Mouse (Mus musculus): ENCODE measurements around the gene Mid1.
"Not testable (repeated sequence)": the region's sequence is repeated elsewhere in the genome, so short reads cannot be mapped to it uniquely, and the experiment has no call there.

DNA sequence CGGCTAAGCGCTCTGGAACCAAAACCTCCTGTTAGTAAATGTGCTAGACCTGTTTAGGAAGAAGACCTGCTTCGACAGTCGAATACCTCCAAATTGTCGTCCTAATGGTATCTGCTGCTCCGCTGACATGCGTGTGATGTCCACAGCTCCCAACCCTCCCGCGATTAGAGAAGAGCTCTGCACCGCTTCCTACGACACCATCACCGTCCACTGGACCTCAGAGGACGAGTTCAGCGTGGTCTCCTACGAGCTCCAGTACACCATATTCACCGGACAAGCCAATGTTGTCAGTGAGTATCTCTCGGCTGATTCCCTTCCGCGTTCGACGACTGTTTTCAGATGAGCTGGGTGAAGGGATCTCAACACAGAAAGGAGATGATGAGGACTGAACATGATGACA lies 299.9 kb downstream of the Mid1 start:
- TF ChIP-seq CTCF, POLR2A (IDR thresholded peaks at IDR 0.05; ENCODE audit: extremely low read depth, insufficient read depth, low read length): not testable (repeated sequence)
